ENCODE assay signal across 39 mouse cellular contexts in genomic region chr12:111931411-111932025, GRCm38 (mm10). TPM values are rescaled to one million over a fixed set of nuclear protein-coding genes. Genes with fewer than 3 reads are reported as not detected.
A peak's percentile ranks its signal among the peaks of the same experiment; 100 is the strongest.
DNase-seq lines count a peak whose midpoint lies in the region; ATAC-seq and TF ChIP-seq lines count a peak whose summit lies in the region.
"Had no signal": no experiment of that assay in that cellular context is flagged by ENCODE, and none has a peak within 500 bp of the region (broad histone marks: within the 10 kb centered on the region; RNA-seq: fewer than 3 reads in every experiment).

No protein-coding gene starts in this region.

- no peaks in the 10 kb centered on the region for H3K27me3 ChIP-seq in cerebellum, adult 2 months (ENCODE audit: control insufficient read depth, insufficient read depth, low read length)
- H3K27me3 ChIP-seq in heart, postnatal 0 days (ENCODE audit: control insufficient read depth, insufficient read depth, low read length) = no peaks in the 10 kb centered on the region
- H3K27me3 ChIP-seq in megakaryocyte, embryonic 14.5 days (replicated peaks) = no peaks in the 10 kb centered on the region
- H3K27me3 ChIP-seq: embryonic facial prominence, embryonic 15.5 days; forebrain, embryonic 13.5 days; heart, embryonic 12.5 days; intestine, embryonic 15.5 days; limb, embryonic 13.5 days; neural tube, embryonic 12.5 days had no signal

- no peaks in the 10 kb centered on the region for H3K36me3 ChIP-seq in heart, postnatal 0 days (replicated peaks; ENCODE audit: control insufficient read depth, insufficient read depth, low read length)
- H3K36me3 ChIP-seq in megakaryocyte, embryonic 14.5 days (replicated peaks; ENCODE audit: low read length) = no peaks in the 10 kb centered on the region
- H3K36me3 ChIP-seq in macrophage (ENCODE audit: inconsistent target) = no peaks in the 10 kb centered on the region
- H3K36me3 ChIP-seq: embryonic facial prominence, embryonic 15.5 days; heart, embryonic 12.5 days; hindbrain, embryonic 12.5 days; intestine, embryonic 15.5 days; limb, embryonic 13.5 days; neural tube, embryonic 12.5 days had no signal

- H3K79me2 ChIP-seq in macrophage (ENCODE audit: inconsistent target) = no peaks in the 10 kb centered on the region

- H3K27ac ChIP-seq in cerebellum, adult 2 months (ENCODE audit: insufficient read depth, low read length) = no peak overlapping the region
- no peak overlapping the region for H3K27ac ChIP-seq in heart, postnatal 0 days (ENCODE audit: low read depth)
- peak overlapping the region; percentile 90 for H3K27ac ChIP-seq in macrophage
- H3K27ac ChIP-seq: forebrain, embryonic 13.5 days; hindbrain, embryonic 12.5 days; hindbrain, postnatal 0 days; intestine, embryonic 15.5 days; limb, embryonic 13.5 days; neural tube, embryonic 12.5 days had no signal

- H3K9ac ChIP-seq in heart, postnatal 0 days (replicated peaks; ENCODE audit: low read depth, low read length) = no peak overlapping the region
- H3K9ac ChIP-seq: embryonic facial prominence, embryonic 15.5 days; forebrain, embryonic 13.5 days; heart, embryonic 12.5 days; hindbrain, embryonic 12.5 days; intestine, embryonic 15.5 days; limb, embryonic 13.5 days; neural tube, embryonic 12.5 days had no signal

- H3K4me2 ChIP-seq in heart, postnatal 0 days (ENCODE audit: low read depth, low read length) = no peak overlapping the region
- H3K4me2 ChIP-seq: embryonic facial prominence, embryonic 15.5 days; forebrain, embryonic 13.5 days; heart, embryonic 12.5 days; hindbrain, embryonic 12.5 days; intestine, embryonic 15.5 days; limb, embryonic 13.5 days; liver, embryonic 11.5 days; neural tube, embryonic 12.5 days had no signal

- peaks cover 39% of the 10 kb centered on the region for H3K4me1 ChIP-seq in cerebellum, adult 2 months (ENCODE audit: control insufficient read depth, insufficient read depth, low read length)
- peaks cover 30% of the 10 kb centered on the region for H3K4me1 ChIP-seq in heart, postnatal 0 days (ENCODE audit: control insufficient read depth, insufficient read depth)
- H3K4me1 ChIP-seq in megakaryocyte, embryonic 14.5 days = peaks cover 91% of the 10 kb centered on the region
- H3K4me1 ChIP-seq: neural tube, embryonic 12.5 days had no signal

- H3K4me3 ChIP-seq in cerebellum, adult 2 months (replicated peaks; ENCODE audit: insufficient read depth, low read depth, low read length) = no peak overlapping the region
- H3K4me3 ChIP-seq in heart, postnatal 0 days (ENCODE audit: low read depth, low read length) = no peak overlapping the region
- peak overlapping the region; percentile 72 for H3K4me3 ChIP-seq in megakaryocyte, embryonic 14.5 days (replicated peaks)
- H3K4me3 ChIP-seq in macrophage (ENCODE audit: inconsistent target) = no peak overlapping the region
- H3K4me3 ChIP-seq: embryonic facial prominence, embryonic 15.5 days; forebrain, embryonic 13.5 days; heart, embryonic 12.5 days; hindbrain, embryonic 12.5 days; intestine, embryonic 15.5 days; limb, embryonic 13.5 days; neural tube, embryonic 12.5 days had no signal

- TF ChIP-seq CTCF in cerebellum, adult 2 months (IDR thresholded peaks at IDR 0.05; ENCODE audit: borderline replicate concordance, insufficient read depth, low read depth, low read length) = no peak
- TF ChIP-seq CTCF in heart, postnatal 0 days (IDR thresholded peaks at IDR 0.05; ENCODE audit: low read depth) = no peak

- H3K9me3 ChIP-seq in heart, postnatal 0 days (replicated peaks; ENCODE audit: control insufficient read depth, low read length) = no peaks in the 10 kb centered on the region
- H3K9me3 ChIP-seq in megakaryocyte, embryonic 14.5 days = no peaks in the 10 kb centered on the region
- H3K9me3 ChIP-seq: embryonic facial prominence, embryonic 15.5 days; forebrain, embryonic 13.5 days; heart, embryonic 12.5 days; hindbrain, embryonic 12.5 days; intestine, embryonic 15.5 days; limb, embryonic 13.5 days; neural tube, embryonic 12.5 days had no signal

- no peak for TF ChIP-seq POLR2A in cerebellum, adult 2 months (IDR thresholded peaks at IDR 0.05; ENCODE audit: borderline replicate concordance, insufficient read depth, low read length)

- peak; percentile 71 to 80 for DNase-seq in cerebellum, postnatal 10 days
- DNase-seq in cerebellum, adult 2 months = no peak
- DNase-seq in heart, postnatal 0 days (ENCODE audit: low spot score) = peak; percentile 4
- no peak for DNase-seq in heart, postnatal 10 days
- DNase-seq in right cerebral cortex, postnatal 36 days (ENCODE audit: low spot score in 2 of 2) = no peak
- DNase-seq: adrenal gland, adult 2 months; adrenal gland, postnatal 36 days; cerebellum, adult 9-10 months; gastrocnemius, postnatal 14 days; heart, adult 18-20 months; kidney, adult 2 months; lung, postnatal 10 days; midbrain, embryonic 14.5 days; right cerebral cortex, adult 18-20 months; right cerebral cortex, postnatal 4 days; thymus, adult 2 months; thymus, postnatal 36 days had no signal

- no peak for ATAC-seq in heart, postnatal 0 days (ENCODE audit: insufficient read depth, low read depth)
- ATAC-seq in megakaryocyte, adult 5-6 weeks (ENCODE audit: poor library complexity, severe bottlenecking) = no peak
- ATAC-seq: activated CD4-positive, CD25-positive, alpha-beta regulatory T cell, adult 4 months; forebrain, embryonic 13.5 days; hindbrain, postnatal 0 days; intestine, embryonic 15.5 days had no signal

- WGBS in cerebellum, adult 2 months = 65% methylated on average over 9 of the region's 9 CpGs
- 66% methylated on average over 9 of the region's 9 CpGs for WGBS in heart, postnatal 0 days
- 96% methylated on average over 7 of the region's 9 CpGs for WGBS in macrophage (ENCODE audit: missing documents)

- intact Hi-C loops in heart, postnatal 10 days (cut with DNase I) = no loop called here

- TF ChIP-seq EP300 in heart, postnatal 0 days (IDR thresholded peaks at IDR 0.05; ENCODE audit: low read depth) = no peak

RNA-seq across cellular contexts. Expression of gene Ppp1r13b, which starts 23.6 kb away (rescaled TPM):
- polyA plus RNA-seq in cerebellum, adult 2 months (2012; rRNA removed) = 37.8 and 38.4 TPM in 2 replicates
- 18.2 TPM in 2 replicates for total RNA-seq in heart, postnatal 0 days (2014; rRNA removed; ENCODE audit: low replicate concordance)
- 9.9 and 11.2 TPM in 2 replicates for polyA plus RNA-seq in heart, postnatal 0 days (2015; fragmentation: Nextera tagmentation; extraction: Ambion mirVana)
- 10 to 100 TPM; 23.4 to 26.8 TPM for total RNA-seq in heart, postnatal 10 days (2021)
- polyA plus RNA-seq in megakaryocyte, embryonic 14.5 days (2012; ENCODE audit: insufficient read depth, low replicate concordance) = 15.6 and 22.6 TPM in 2 replicates
- 3.8 and 6.9 TPM in 2 replicates for total RNA-seq in megakaryocyte, adult 5-6 weeks (2015)
- 2.8 and 3.3 TPM in 2 replicates for total RNA-seq in megakaryocyte, adult 5-6 weeks (2017)
- 10 to 100 TPM in 18 of 26 experiments, 1 to 10 TPM in 8; 3.5 to 31.3 (median 17.4) TPM for total RNA-seq in macrophage (2018; cell fraction: chromatin; rRNA removed)
- total RNA-seq in macrophage (2018; cell fraction: cytosol; rRNA removed) = 10 to 100 TPM in 16 of 26 experiments, 1 to 10 TPM in 10; 2.9 to 20.1 (median 10.6) TPM
- total RNA-seq in macrophage (2018; cell fraction: nucleus; rRNA removed) = 10 to 100 TPM in 19 of 26 experiments, 1 to 10 TPM in 7; 2.9 to 26.7 (median 13.9) TPM
- polyA plus RNA-seq in macrophage (2018) = 8.2 to 13.1 TPM (median 11.1 TPM) in 3 replicates

RNA-seq across cellular contexts. Expression of gene Atp5mpl, which starts 35.3 kb away (rescaled TPM):
- 359 and 364 TPM in 2 replicates for polyA plus RNA-seq in cerebellum, adult 2 months (2012; rRNA removed)
- 727 and 889 TPM in 2 replicates for total RNA-seq in heart, postnatal 0 days (2014; rRNA removed; ENCODE audit: low replicate concordance)
- 3,038 and 3,095 TPM in 2 replicates for polyA plus RNA-seq in heart, postnatal 0 days (2015; fragmentation: Nextera tagmentation; extraction: Ambion mirVana)
- total RNA-seq in heart, postnatal 10 days (2021) = 1,000 to 10,000 TPM; 1,429 to 1,432 TPM
- polyA plus RNA-seq in megakaryocyte, embryonic 14.5 days (2012; ENCODE audit: insufficient read depth, low replicate concordance) = 15.5 TPM in 1 of 2 replicates, not detected in the other
- 371 and 395 TPM in 2 replicates for total RNA-seq in megakaryocyte, adult 5-6 weeks (2015)
- 580 and 630 TPM in 2 replicates for total RNA-seq in megakaryocyte, adult 5-6 weeks (2017)
- 10 to 100 TPM; 10.3 to 87.1 (median 32.8) TPM for total RNA-seq in macrophage (2018; cell fraction: chromatin; rRNA removed)
- total RNA-seq in macrophage (2018; cell fraction: cytosol; rRNA removed) = 100 to 1,000 TPM; 216 to 463 (median 329) TPM
- 100 to 1,000 TPM in 6 of 26 experiments, 10 to 100 TPM in 20; 32.0 to 138 (median 76.1) TPM for total RNA-seq in macrophage (2018; cell fraction: nucleus; rRNA removed)
- polyA plus RNA-seq in macrophage (2018) = 292 to 513 TPM (median 455 TPM) in 3 replicates

RNA-seq across cellular contexts. Expression of gene Tdrd9, which starts 39.8 kb away (rescaled TPM):
- 0.17 and 0.21 TPM in 2 replicates for polyA plus RNA-seq in cerebellum, adult 2 months (2012; rRNA removed)
- total RNA-seq in heart, postnatal 0 days (2014; rRNA removed; ENCODE audit: low replicate concordance) = 0.04 TPM in 1 of 2 replicates, not detected in the other
- polyA plus RNA-seq in heart, postnatal 0 days (2015; fragmentation: Nextera tagmentation; extraction: Ambion mirVana) = 0.11 and 0.27 TPM in 2 replicates
- under 1 TPM; 0.15 to 0.26 TPM for total RNA-seq in heart, postnatal 10 days (2021)
- polyA plus RNA-seq in megakaryocyte, embryonic 14.5 days (2012; ENCODE audit: insufficient read depth, low replicate concordance) = 0.30 TPM in 1 of 2 replicates, not detected in the other
- total RNA-seq in megakaryocyte, adult 5-6 weeks (2015) = 0.07 TPM in 1 of 2 replicates, not detected in the other
- not detected in 2 replicates for total RNA-seq in megakaryocyte, adult 5-6 weeks (2017)
- total RNA-seq in macrophage (2018; cell fraction: chromatin; rRNA removed) = not detected
- total RNA-seq in macrophage (2018; cell fraction: cytosol; rRNA removed) = not detected
- not detected for total RNA-seq in macrophage (2018; cell fraction: nucleus; rRNA removed)
- polyA plus RNA-seq in macrophage (2018) = not detected in 3 replicates
- total RNA-seq: CH12.LX; megakaryocyte progenitor cell, adult 5-6 weeks had no signal
- polyA plus RNA-seq: activated CD4-positive, CD25-positive, alpha-beta regulatory T cell, adult 4 months; adrenal gland, adult 2 months; kidney, adult 2 months; spleen, adult 2 months had no signal

RNA-seq across cellular contexts. Expression of gene Rd3l, which starts 49.6 kb away (rescaled TPM):
- 1.3 and 1.7 TPM in 2 replicates for polyA plus RNA-seq in cerebellum, adult 2 months (2012; rRNA removed)
- not detected in 2 replicates for total RNA-seq in heart, postnatal 0 days (2014; rRNA removed; ENCODE audit: low replicate concordance)
- polyA plus RNA-seq in heart, postnatal 0 days (2015; fragmentation: Nextera tagmentation; extraction: Ambion mirVana) = 0.55 and 0.77 TPM in 2 replicates
- total RNA-seq in heart, postnatal 10 days (2021) = under 1 TPM; 0.26 to 0.64 TPM
- polyA plus RNA-seq in megakaryocyte, embryonic 14.5 days (2012; ENCODE audit: insufficient read depth, low replicate concordance) = not detected in 2 replicates
- not detected in 2 replicates for total RNA-seq in megakaryocyte, adult 5-6 weeks (2015)
- total RNA-seq in megakaryocyte, adult 5-6 weeks (2017) = not detected in 2 replicates
- not detected for total RNA-seq in macrophage (2018; cell fraction: chromatin; rRNA removed)
- total RNA-seq in macrophage (2018; cell fraction: cytosol; rRNA removed) = not detected
- not detected for total RNA-seq in macrophage (2018; cell fraction: nucleus; rRNA removed)
- polyA plus RNA-seq in macrophage (2018) = not detected in 3 replicates
- total RNA-seq: adrenal gland, adult 2 months; adrenal gland, postnatal 36 days; CH12.LX; common myeloid progenitor, adult 5-6 weeks; ES-E14; gastrocnemius, postnatal 14 days; left cerebral cortex, postnatal 14 days; megakaryocyte progenitor cell, adult 5-6 weeks had no signal
- polyA plus RNA-seq: activated CD4-positive, CD25-positive, alpha-beta regulatory T cell, adult 4 months; adrenal gland, adult 2 months; C2C12; embryonic facial prominence, embryonic 15.5 days; forebrain, embryonic 13.5 days; hindbrain, embryonic 12.5 days; hindbrain, postnatal 0 days; intestine, embryonic 15.5 days; kidney, adult 2 months; kidney, postnatal 0 days; large intestine, adult 2 months; limb, embryonic 13.5 days; liver, embryonic 11.5 days; midbrain, embryonic 14.5 days; neural tube, embryonic 12.5 days; spleen, adult 2 months; thymus, adult 2 months had no signal

Comparison
In these comparisons a context has a peak if more than half of its experiments do, and no peak if none do; other contexts are left out.
1. DNase-seq: peak in cerebellum, postnatal 10 days (2 of 2) and heart, postnatal 0 days (single experiment); none in cerebellum, adult 2 months (0 of 2), heart, postnatal 10 days (0 of 2) and right cerebral cortex, postnatal 36 days (0 of 2).
2. RNA of gene Atp5mpl, which starts 35.3 kb away (polyA plus RNA-seq): 3,038 to 3,095 TPM in heart, postnatal 0 days, 359 to 364 TPM in cerebellum, adult 2 months and 292 to 513 TPM in macrophage; 15.5 TPM in megakaryocyte, embryonic 14.5 days; every median in the first group is over 10 times any median in the second.